Mouse (Mus musculus): Measurements from ENCODE around the gene Catsperd. TPM values are rescaled to one million over a fixed set of nuclear protein-coding genes. Genes with fewer than 3 reads are reported as not detected.

The Catsperd gene
- polyA plus RNA-seq, 1 experiment from 2014 or later = 2.4 TPM

- Histone ChIP-seq H3K4me2 (no peak overlapping the region), H3K4me3 (no peak overlapping the region), H3K36me3 (no peaks in the 10 kb centered on the region), H3K27me3 (no peaks in the 10 kb centered on the region), H3K4me1 (replicated peaks) (no peaks in the 10 kb centered on the region), H3K9ac (no peak overlapping the region), H3K27ac (no peak overlapping the region), H3K9me3 (no peaks in the 10 kb centered on the region)
- 88% methylated on average over 4 of the region's 4 CpGs for WGBS
- ATAC-seq (ENCODE audit: low FRiP score) = no peak
These were observed 15.3 kb downstream of the Catsperd start for GRCm38 (mm10) chr17:56643237-56643636.

GRCm38 (mm10) chr17:56647546-56647945, 19.6 kb downstream of the Catsperd start:
- WGBS = 76% methylated on average over 11 of the region's 13 CpGs
- H3K9me3 ChIP-seq = no peaks in the 10 kb centered on the region
- H3K27ac ChIP-seq = no peak overlapping the region
- H3K4me2 ChIP-seq = no peak overlapping the region
- no peak for ATAC-seq (ENCODE audit: low FRiP score)
- no peaks in the 10 kb centered on the region for H3K4me1 ChIP-seq (replicated peaks)
- no peaks in the 10 kb centered on the region for H3K27me3 ChIP-seq
- no peaks in the 10 kb centered on the region for H3K36me3 ChIP-seq
- no peak overlapping the region for H3K4me3 ChIP-seq
- H3K9ac ChIP-seq = no peak overlapping the region

GRCm38 (mm10) chr17:56651801-56652200, 23.9 kb downstream of the Catsperd start:
- Histone ChIP-seq H3K36me3 (no peaks in the 10 kb centered on the region), H3K27ac (no peak overlapping the region), H3K27me3 (no peaks in the 10 kb centered on the region), H3K4me1 (replicated peaks) (no peaks in the 10 kb centered on the region), H3K4me3 (no peak overlapping the region), H3K9me3 (no peaks in the 10 kb centered on the region), H3K9ac (no peak overlapping the region), H3K4me2 (no peak overlapping the region)
- ATAC-seq (ENCODE audit: low FRiP score) = no peak
- 39% methylated on average over 10 of the region's 10 CpGs for WGBS

GRCm38 (mm10) chr17:56654771-56655170, 26.8 kb downstream of the Catsperd start:
- no peaks in the 10 kb centered on the region for H3K36me3 ChIP-seq
- no peak overlapping the region for H3K9ac ChIP-seq
- H3K4me2 ChIP-seq = no peak overlapping the region
- no peaks in the 10 kb centered on the region for H3K4me1 ChIP-seq (replicated peaks)
- 76% methylated on average over 2 of the region's 2 CpGs for WGBS
- no peak for ATAC-seq (ENCODE audit: low FRiP score)
- no peaks in the 10 kb centered on the region for H3K9me3 ChIP-seq
- H3K27ac ChIP-seq = no peak overlapping the region
- H3K4me3 ChIP-seq = no peak overlapping the region
- H3K27me3 ChIP-seq = no peaks in the 10 kb centered on the region

GRCm38 (mm10) chr17:56655311-56655710, 27.4 kb downstream of the Catsperd start:
- no peak overlapping the region for H3K27ac ChIP-seq
- H3K9ac ChIP-seq = no peak overlapping the region
- H3K4me1 ChIP-seq (replicated peaks) = no peaks in the 10 kb centered on the region
- 91% methylated on average over 3 of the region's 3 CpGs for WGBS
- ATAC-seq (ENCODE audit: low FRiP score) = no peak
- no peaks in the 10 kb centered on the region for H3K9me3 ChIP-seq
- H3K4me2 ChIP-seq = no peak overlapping the region
- no peaks in the 10 kb centered on the region for H3K27me3 ChIP-seq
- no peaks in the 10 kb centered on the region for H3K36me3 ChIP-seq
- no peak overlapping the region for H3K4me3 ChIP-seq

- no peak overlapping the region for H3K4me2 ChIP-seq
- H3K9ac ChIP-seq = no peak overlapping the region
- H3K4me1 ChIP-seq (replicated peaks) = no peaks in the 10 kb centered on the region
- no peak for ATAC-seq (ENCODE audit: low FRiP score)
- H3K27ac ChIP-seq = no peak overlapping the region
- WGBS = 84% methylated on average over 6 of the region's 6 CpGs
- H3K4me3 ChIP-seq = no peak overlapping the region
- H3K9me3 ChIP-seq = no peaks in the 10 kb centered on the region
- H3K27me3 ChIP-seq = no peaks in the 10 kb centered on the region
- no peaks in the 10 kb centered on the region for H3K36me3 ChIP-seq
These were observed 28.2 kb downstream of the Catsperd start for GRCm38 (mm10) chr17:56656171-56656570.

GRCm38 (mm10) chr17:56663659-56664058, 35.7 kb downstream of the Catsperd start:
- WGBS = 63% methylated on average over 3 of the region's 3 CpGs
- Histone ChIP-seq H3K4me2 (no peak overlapping the region), H3K4me1 (replicated peaks) (peaks cover 5% of the 10 kb centered on the region), H3K27me3 (peaks cover 23% of the 10 kb centered on the region), H3K36me3 (no peaks in the 10 kb centered on the region), H3K27ac (no peak overlapping the region), H3K9me3 (no peaks in the 10 kb centered on the region), H3K9ac (0 out of 2 replicates have a peak overlapping the region, but pooled peaks have one; percentile 39), H3K4me3 (no peak overlapping the region)
- ATAC-seq (ENCODE audit: low FRiP score) = no peak

- Histone ChIP-seq H3K36me3 (no peaks in the 10 kb centered on the region), H3K27me3 (peaks cover 24% of the 10 kb centered on the region), H3K4me3 (no peak overlapping the region), H3K9me3 (no peaks in the 10 kb centered on the region), H3K9ac (0 out of 2 replicates have a peak overlapping the region, but pooled peaks have one; percentile 39), H3K4me2 (no peak overlapping the region), H3K27ac (no peak overlapping the region), H3K4me1 (replicated peaks) (peaks cover 6% of the 10 kb centered on the region)
- WGBS = 4% methylated on average over 10 of the region's 10 CpGs
- no peak for ATAC-seq (ENCODE audit: low FRiP score)
These were observed 36.4 kb downstream of the Catsperd start for GRCm38 (mm10) chr17:56664333-56664732.

GRCm38 (mm10) chr17:56666384-56666783, 38.4 kb downstream of the Catsperd start:
- no peak overlapping the region for H3K4me2 ChIP-seq

GRCm38 (mm10) chr17:56667591-56667990, 39.6 kb downstream of the Catsperd start:
- Histone ChIP-seq H3K36me3 (no peaks in the 10 kb centered on the region), H3K4me1 (replicated peaks) (peaks cover 9% of the 10 kb centered on the region), H3K4me3 (no peak overlapping the region), H3K27me3 (peaks cover 24% of the 10 kb centered on the region), H3K4me2 (no peak overlapping the region), H3K9me3 (no peaks in the 10 kb centered on the region), H3K9ac (no peak overlapping the region), H3K27ac (no peak overlapping the region)
- ATAC-seq (ENCODE audit: low FRiP score) = no peak
- 77% methylated on average over 3 of the region's 3 CpGs for WGBS

More at GRCm38 (mm10) chr17:56666384-56666783, 38.4 kb downstream of the Catsperd start:
- no peak for ATAC-seq (ENCODE audit: low FRiP score)
- peaks cover 6% of the 10 kb centered on the region for H3K4me1 ChIP-seq (replicated peaks)
- H3K9ac ChIP-seq = no peak overlapping the region
- no peaks in the 10 kb centered on the region for H3K9me3 ChIP-seq
- no peaks in the 10 kb centered on the region for H3K36me3 ChIP-seq
- H3K27ac ChIP-seq = no peak overlapping the region
- H3K27me3 ChIP-seq = peaks cover 24% of the 10 kb centered on the region
- 94% methylated on average over 4 of the region's 4 CpGs for WGBS
- no peak overlapping the region for H3K4me3 ChIP-seq

- 6% methylated on average over 31 of the region's 31 CpGs for WGBS
- Histone ChIP-seq H3K9me3 (no peaks in the 10 kb centered on the region), H3K4me2 (peak overlapping the region; percentile 72), H3K36me3 (no peaks in the 10 kb centered on the region), H3K9ac (peak overlapping the region; percentile 60; the same call in 1 of the 2 replicates), H3K4me3 (peak overlapping the region; percentile 42), H3K27ac (no peak overlapping the region), H3K27me3 (peaks cover 21% of the 10 kb centered on the region), H3K4me1 (replicated peaks) (peaks cover 10% of the 10 kb centered on the region)
- ATAC-seq (ENCODE audit: low FRiP score) = no peak
These were observed 40.6 kb downstream of the Catsperd start for GRCm38 (mm10) chr17:56668384-56669144.

GRCm38 (mm10) chr17:56669766-56670165, 41.8 kb downstream of the Catsperd start:
- no peaks in the 10 kb centered on the region for H3K36me3 ChIP-seq
- no peak overlapping the region for H3K4me3 ChIP-seq
- no peak overlapping the region for H3K4me2 ChIP-seq
- H3K27ac ChIP-seq = no peak overlapping the region
- H3K27me3 ChIP-seq = peaks cover 21% of the 10 kb centered on the region
- ATAC-seq (ENCODE audit: low FRiP score) = no peak
- 0 out of 2 replicates have a peak overlapping the region, but pooled peaks have one; percentile 19 for H3K9ac ChIP-seq
- H3K9me3 ChIP-seq = no peaks in the 10 kb centered on the region
- peaks cover 19% of the 10 kb centered on the region for H3K4me1 ChIP-seq (replicated peaks)
- WGBS = 87% methylated on average over 8 of the region's 8 CpGs

Measured in hindbrain, embryonic 13.5 days (tissue).